Comparison of ENCODE assay signal across 12 mouse cellular contexts in the genomic region with DNA sequence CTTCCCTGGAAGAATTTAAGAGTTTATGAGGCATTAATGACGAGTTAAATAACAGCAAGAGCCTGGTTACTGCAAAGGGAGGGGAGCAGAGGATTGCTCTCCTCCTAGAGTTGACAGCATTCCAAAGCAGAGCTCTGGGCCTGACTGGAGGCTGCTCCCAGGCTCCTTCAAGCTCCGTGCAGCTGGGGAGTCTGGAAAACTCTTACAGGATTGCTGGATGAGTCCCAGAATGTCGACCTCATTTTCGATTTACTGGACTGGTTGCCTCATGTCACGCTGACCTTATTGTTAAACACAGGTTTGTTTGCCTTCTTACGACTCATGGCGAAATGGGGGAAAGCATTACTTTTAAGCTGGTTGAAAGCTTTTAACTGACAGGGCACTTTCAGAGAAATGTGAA. TPM values are rescaled to one million over a fixed set of nuclear protein-coding genes. Genes with fewer than 3 reads are reported as not detected.
DNase-seq lines count a peak whose midpoint lies in the region; ATAC-seq and TF ChIP-seq lines count a peak whose summit lies in the region.
"Had no signal": no experiment of that assay in that cellular context is flagged by ENCODE, and none has a peak within 500 bp of the region (broad histone marks: within the 10 kb centered on the region; RNA-seq: fewer than 3 reads in every experiment).

No protein-coding gene starts in this region.

- no peak overlapping the region for H3K9ac ChIP-seq in heart, embryonic 11.5 days (ENCODE audit: low read depth, low read length)
- H3K9ac ChIP-seq in lung, postnatal 0 days (replicated peaks; ENCODE audit: low read depth): no peak overlapping the region
- H3K9ac ChIP-seq: hindbrain, embryonic 15.5 days; neural tube, embryonic 15.5 days had no signal

- no peak for ATAC-seq in heart, embryonic 11.5 days (replicated peaks; ENCODE audit: insufficient number of reproducible peaks, low FRiP score, low TSS enrichment)
- ATAC-seq in lung, postnatal 0 days: peak; percentile 33

- DNase-seq in heart, adult 18-20 months: peak; percentile 63
- DNase-seq in adipocyte (ENCODE audit: low spot score): peak; percentile 14
- DNase-seq in gastrocnemius, adult 8-10 months (ENCODE audit: low spot score in 2 of 2): peak; percentile 9 to 46
- DNase-seq in lung, postnatal 0 days (ENCODE audit: low spot score): peak; percentile 46
- DNase-seq in yolk sac, embryonic 10.5 days (ENCODE audit: low spot score): no peak
- DNase-seq in right cerebral cortex, postnatal 25 days: no peak
- no peak for DNase-seq in hindbrain, embryonic 10.5 days (ENCODE audit: low spot score)

- no peaks in the 10 kb centered on the region for H3K27me3 ChIP-seq in heart, embryonic 11.5 days (ENCODE audit: control insufficient read depth, insufficient read depth, low read length)
- H3K27me3 ChIP-seq in lung, postnatal 0 days (replicated peaks; ENCODE audit: insufficient read depth, low read length): no peaks in the 10 kb centered on the region
- no peaks in the 10 kb centered on the region for H3K27me3 ChIP-seq in hindbrain, embryonic 10.5 days (ENCODE audit: insufficient read depth, poor library complexity, severe bottlenecking)
- H3K27me3 ChIP-seq: hindbrain, embryonic 15.5 days; neural tube, embryonic 15.5 days had no signal

- no peak for TF ChIP-seq CTCF in lung, postnatal 0 days (IDR thresholded peaks at IDR 0.05)

- H3K36me3 ChIP-seq in heart, embryonic 11.5 days (ENCODE audit: control insufficient read depth, insufficient read depth, low read length): no peaks in the 10 kb centered on the region
- H3K36me3 ChIP-seq in lung, postnatal 0 days (ENCODE audit: insufficient read depth, low read length): no peaks in the 10 kb centered on the region
- no peaks in the 10 kb centered on the region for H3K36me3 ChIP-seq in hindbrain, embryonic 10.5 days
- H3K36me3 ChIP-seq: hindbrain, embryonic 15.5 days; neural tube, embryonic 15.5 days had no signal

- H3K4me1 ChIP-seq in heart, embryonic 11.5 days (ENCODE audit: control insufficient read depth, insufficient read depth, low read length): no peaks in the 10 kb centered on the region
- no peaks in the 10 kb centered on the region for H3K4me1 ChIP-seq in lung, postnatal 0 days (ENCODE audit: insufficient read depth, low read depth, low read length)
- no peaks in the 10 kb centered on the region for H3K4me1 ChIP-seq in hindbrain, embryonic 10.5 days (replicated peaks)
- H3K4me1 ChIP-seq: hindbrain, embryonic 15.5 days; neural tube, embryonic 15.5 days had no signal

- H3K4me2 ChIP-seq in heart, embryonic 11.5 days: no peak overlapping the region
- H3K4me2 ChIP-seq in lung, postnatal 0 days (replicated peaks; ENCODE audit: low read depth, low read length): no peak overlapping the region
- H3K4me2 ChIP-seq: hindbrain, embryonic 15.5 days; neural tube, embryonic 15.5 days had no signal

- 72% methylated on average over 7 of the region's 7 CpGs for WGBS in heart, embryonic 11.5 days (ENCODE audit: insufficient replicate concordance)
- 33% methylated on average over 7 of the region's 7 CpGs for WGBS in lung, postnatal 0 days
- WGBS in hindbrain, embryonic 10.5 days: 76% methylated on average over 7 of the region's 7 CpGs

- no peaks in the 10 kb centered on the region for H3K9me3 ChIP-seq in heart, embryonic 11.5 days (replicated peaks; ENCODE audit: control insufficient read depth, low read length)
- no peaks in the 10 kb centered on the region for H3K9me3 ChIP-seq in lung, postnatal 0 days (ENCODE audit: low read length)
- no peaks in the 10 kb centered on the region for H3K9me3 ChIP-seq in hindbrain, embryonic 10.5 days
- H3K9me3 ChIP-seq: hindbrain, embryonic 15.5 days; neural tube, embryonic 15.5 days had no signal

- H3K27ac ChIP-seq in heart, embryonic 11.5 days (ENCODE audit: low read depth, low read length): no peak overlapping the region
- no peak overlapping the region for H3K27ac ChIP-seq in lung, postnatal 0 days (ENCODE audit: low read length)
- H3K27ac ChIP-seq in hindbrain, embryonic 10.5 days: no peak overlapping the region
- H3K27ac ChIP-seq: hindbrain, embryonic 15.5 days; neural tube, embryonic 15.5 days had no signal

- no peak for TF ChIP-seq EP300 in lung, postnatal 0 days (IDR thresholded peaks at IDR 0.05)

- no peak overlapping the region for H3K4me3 ChIP-seq in heart, embryonic 11.5 days (ENCODE audit: low read depth, low read length)
- no peak overlapping the region for H3K4me3 ChIP-seq in lung, postnatal 0 days (ENCODE audit: low read depth, low read length)
- H3K4me3 ChIP-seq in hindbrain, embryonic 10.5 days: no peak overlapping the region
- H3K4me3 ChIP-seq: hindbrain, embryonic 15.5 days; neural tube, embryonic 15.5 days had no signal

RNA-seq across cellular contexts. Expression of gene Gm16485, which starts 1.4 kb away (rescaled TPM):
- total RNA-seq in heart, adult 18-20 months (2021): not detected
- not detected in 2 replicates for polyA plus RNA-seq in heart, embryonic 11.5 days (2014; fragmentation: Nextera tagmentation; extraction: Ambion mirVana)
- total RNA-seq in gastrocnemius, adult 8-10 months (2022): not detected
- not detected in 2 replicates for polyA plus RNA-seq in lung, postnatal 0 days (2015; fragmentation: Nextera tagmentation; extraction: Ambion mirVana)
- polyA plus RNA-seq in hindbrain, embryonic 10.5 days (2016; fragmentation: Nextera tagmentation; extraction: Ambion mirVana): 0.06 TPM in 1 of 2 replicates, not detected in the other
- total RNA-seq: megakaryocyte, adult 5-6 weeks had no signal
- polyA plus RNA-seq: testis, adult 2 months had no signal

Comparison
In these comparisons a context has a peak if more than half of its experiments do, and no peak if none do; other contexts are left out.
1. DNase-seq: peak in heart, adult 18-20 months (2 of 2), adipocyte (single experiment), gastrocnemius, adult 8-10 months (2 of 2) and lung, postnatal 0 days (single experiment); none in yolk sac, embryonic 10.5 days (single experiment), right cerebral cortex, postnatal 25 days (single experiment) and hindbrain, embryonic 10.5 days (single experiment).